Mouse (Mus musculus): ENCODE results near the gene Psen2. TPM values are rescaled to one million over a fixed set of nuclear protein-coding genes. Genes with fewer than 3 reads are reported as not detected.

Psen2 gene
- polyA plus RNA-seq, 1 experiment from 2014 or later = 11.9 TPM

GRCm38 (mm10) chr1:180255294-180256117, 7.7 kb downstream of the Psen2 start:
- H3K9me3 ChIP-seq = no peaks in the 10 kb centered on the region
- H3K4me3 ChIP-seq = peak overlapping the region; percentile 88
- WGBS = 2% methylated on average over 33 of the region's 33 CpGs
- ATAC-seq (ENCODE audit: low read depth) = peak; percentile 78
- H3K27ac ChIP-seq (replicated peaks) = peak overlapping the region; percentile 83
- peak overlapping the region; percentile 86 for H3K9ac ChIP-seq
- H3K4me1 ChIP-seq (replicated peaks) = peaks cover 18% of the 10 kb centered on the region
- peaks cover 8% of the 10 kb centered on the region for H3K27me3 ChIP-seq
- no peaks in the 10 kb centered on the region for H3K36me3 ChIP-seq
- H3K4me2 ChIP-seq = peak overlapping the region; percentile 95

GRCm38 (mm10) chr1:180254316-180254715, 8.9 kb downstream of the Psen2 start:
- Histone ChIP-seq H3K4me1 (replicated peaks) (peaks cover 28% of the 10 kb centered on the region), H3K27ac (replicated peaks) (no peak overlapping the region), H3K36me3 (no peaks in the 10 kb centered on the region), H3K4me2 (no peak overlapping the region), H3K9me3 (no peaks in the 10 kb centered on the region), H3K9ac (no peak overlapping the region), H3K27me3 (peaks cover 8% of the 10 kb centered on the region), H3K4me3 (no peak overlapping the region)
- WGBS = 85% methylated on average over 5 of the region's 5 CpGs
- ATAC-seq (ENCODE audit: low read depth) = no peak

GRCm38 (mm10) chr1:180252656-180253190, 10.5 kb downstream of the Psen2 start:
- Histone ChIP-seq H3K36me3 (no peaks in the 10 kb centered on the region), H3K4me3 (no peak overlapping the region), H3K4me2 (no peak overlapping the region), H3K27me3 (peaks cover 8% of the 10 kb centered on the region), H3K27ac (replicated peaks) (no peak overlapping the region), H3K9me3 (no peaks in the 10 kb centered on the region), H3K9ac (no peak overlapping the region), H3K4me1 (replicated peaks) (peaks cover 28% of the 10 kb centered on the region)
- 86% methylated on average over 11 of the region's 11 CpGs for WGBS
- no peak for ATAC-seq (ENCODE audit: low read depth)

- Histone ChIP-seq H3K27me3 (peaks cover 8% of the 10 kb centered on the region), H3K36me3 (no peaks in the 10 kb centered on the region), H3K9me3 (no peaks in the 10 kb centered on the region), H3K9ac (no peak overlapping the region), H3K27ac (replicated peaks) (no peak overlapping the region), H3K4me3 (no peak overlapping the region), H3K4me1 (replicated peaks) (peaks cover 23% of the 10 kb centered on the region), H3K4me2 (no peak overlapping the region)
- WGBS = 49% methylated on average over 10 of the region's 10 CpGs
- ATAC-seq (ENCODE audit: low read depth) = no peak
Measured at GRCm38 (mm10) chr1:180251176-180252048, 11.8 kb downstream of the Psen2 start.

- H3K4me2 ChIP-seq = peak overlapping the region; percentile 29; the same call in 1 of the 2 replicates
- H3K4me3 ChIP-seq = no peak overlapping the region
- ATAC-seq (ENCODE audit: low read depth) = no peak
- H3K27ac ChIP-seq (replicated peaks) = no peak overlapping the region
- no peaks in the 10 kb centered on the region for H3K9me3 ChIP-seq
- H3K36me3 ChIP-seq = no peaks in the 10 kb centered on the region
- peaks cover 18% of the 10 kb centered on the region for H3K4me1 ChIP-seq (replicated peaks)
- 69% methylated on average over 8 of the region's 8 CpGs for WGBS
- H3K27me3 ChIP-seq = peaks cover 8% of the 10 kb centered on the region
- H3K9ac ChIP-seq = no peak overlapping the region
Measured at GRCm38 (mm10) chr1:180250441-180250830, 12.8 kb downstream of the Psen2 start.

GRCm38 (mm10) chr1:180249666-180250440, 13.4 kb downstream of the Psen2 start:
- peak overlapping the region; percentile 29 for H3K4me2 ChIP-seq
- H3K9me3 ChIP-seq = no peaks in the 10 kb centered on the region
- peak; percentile 55; the same call in 1 of the 2 replicates for ATAC-seq (ENCODE audit: low read depth)
- H3K4me1 ChIP-seq (replicated peaks) = peaks cover 12% of the 10 kb centered on the region
- peaks cover 6% of the 10 kb centered on the region for H3K27me3 ChIP-seq
- H3K36me3 ChIP-seq = no peaks in the 10 kb centered on the region
- H3K4me3 ChIP-seq = no peak overlapping the region
- peak overlapping the region; percentile 18; the same call in 1 of the 2 replicates for H3K9ac ChIP-seq
- 16% methylated on average over 20 of the region's 20 CpGs for WGBS
- peak overlapping the region; percentile 29; the same call in 1 of the 2 replicates for H3K27ac ChIP-seq (replicated peaks)

- Histone ChIP-seq H3K4me3 (no peak overlapping the region), H3K36me3 (no peaks in the 10 kb centered on the region), H3K27ac (replicated peaks) (no peak overlapping the region), H3K27me3 (no peaks in the 10 kb centered on the region), H3K9me3 (no peaks in the 10 kb centered on the region), H3K4me1 (replicated peaks) (peaks cover 11% of the 10 kb centered on the region), H3K9ac (no peak overlapping the region), H3K4me2 (no peak overlapping the region)
- no peak for ATAC-seq (ENCODE audit: low read depth)
- 90% methylated on average over 7 of the region's 7 CpGs for WGBS
Measured at GRCm38 (mm10) chr1:180248593-180249146, 14.6 kb downstream of the Psen2 start.

GRCm38 (mm10) chr1:180247901-180248300, 15.3 kb downstream of the Psen2 start:
- Histone ChIP-seq H3K4me2 (no peak overlapping the region), H3K4me1 (replicated peaks) (peaks cover 11% of the 10 kb centered on the region), H3K4me3 (no peak overlapping the region), H3K27me3 (no peaks in the 10 kb centered on the region), H3K27ac (replicated peaks) (no peak overlapping the region), H3K9ac (no peak overlapping the region), H3K9me3 (no peaks in the 10 kb centered on the region), H3K36me3 (no peaks in the 10 kb centered on the region)
- WGBS = 92% methylated on average over 7 of the region's 7 CpGs
- ATAC-seq (ENCODE audit: low read depth) = no peak

GRCm38 (mm10) chr1:180245741-180246507, 17.3 kb downstream of the Psen2 start:
- Histone ChIP-seq H3K9ac (no peak overlapping the region), H3K4me1 (replicated peaks) (peaks cover 11% of the 10 kb centered on the region), H3K36me3 (no peaks in the 10 kb centered on the region)

GRCm38 (mm10) chr1:180231729-180232128, 31.5 kb downstream of the Psen2 start:
- Histone ChIP-seq H3K27ac (replicated peaks) (no peak overlapping the region), H3K9me3 (no peaks in the 10 kb centered on the region), H3K27me3 (no peaks in the 10 kb centered on the region), H3K4me1 (replicated peaks) (peaks cover 11% of the 10 kb centered on the region; the same call in 1 of the 2 replicates), H3K4me2 (no peak overlapping the region), H3K9ac (no peak overlapping the region; the same call in 1 of the 2 replicates), H3K36me3 (peaks cover 12% of the 10 kb centered on the region; the same call in 1 of the 2 replicates), H3K4me3 (no peak overlapping the region)
- 36% methylated on average over 3 of the region's 3 CpGs for WGBS
- ATAC-seq (ENCODE audit: low read depth) = no peak

More at GRCm38 (mm10) chr1:180245741-180246507, 17.3 kb downstream of the Psen2 start:
- H3K27me3 ChIP-seq = no peaks in the 10 kb centered on the region
- H3K27ac ChIP-seq (replicated peaks) = no peak overlapping the region
- H3K9me3 ChIP-seq = no peaks in the 10 kb centered on the region
- H3K4me2 ChIP-seq = no peak overlapping the region
- ATAC-seq (ENCODE audit: low read depth) = no peak
- 89% methylated on average over 13 of the region's 13 CpGs for WGBS
- no peak overlapping the region for H3K4me3 ChIP-seq
